Mouse (Mus musculus) forebrain, embryonic 11.5 days (tissue): ENCODE measurements around the gene Spaca3. TPM values are rescaled to one million over a fixed set of nuclear protein-coding genes. Genes with fewer than 3 reads are reported as not detected.

Experiments used
- ATAC-seq: fragments of 200-750 bp; cut with Nextera tagmentation; replicated peaks from 2 replicates; pipeline ENCODE4 v1.8.0; 2017; ENCODE audit warnings: moderate TSS enrichment; ENCODE audit not compliant: low FRiP score
- DNase-seq: peaks from one replicate; pipeline ENCODE4 v3.0.0-alpha.2; 2017; ENCODE audit warnings: low spot score
- H3K27ac ChIP-seq: fragments of 300-500 bp; sonication (generic); 2 replicates; pipeline ENCODE4 v1.5.1; 2014; ENCODE audit warnings: low read depth, low read length
- H3K27me3 ChIP-seq: fragments of 300-500 bp; sonication (generic); 2 replicates; pipeline ENCODE4 v1.6.1; 2014; ENCODE audit warnings: mild to moderate bottlenecking, low read length, mixed read lengths; ENCODE audit not compliant: control insufficient read depth, insufficient read depth
- H3K36me3 ChIP-seq: fragments of 300-500 bp; sonication (generic); 2 replicates; pipeline ENCODE4 v1.6.1; 2014; ENCODE audit warnings: mild to moderate bottlenecking, low read length, moderate library complexity, mixed read lengths; ENCODE audit not compliant: control insufficient read depth, insufficient read depth
- H3K4me1 ChIP-seq: fragments of 300-500 bp; sonication (generic); replicated peaks from 2 replicates; pipeline ENCODE4 v1.6.1; 2014; ENCODE audit warnings: low read length, mixed read lengths; ENCODE audit not compliant: control insufficient read depth, insufficient read depth
- H3K4me2 ChIP-seq: fragments of 300-500 bp; sonication (generic); 2 replicates; pipeline ENCODE4 v1.6.1; 2014; ENCODE audit warnings: low read depth, mild to moderate bottlenecking, low read length, moderate library complexity, mixed read lengths; ENCODE audit not compliant: severe bottlenecking
- H3K4me3 ChIP-seq: fragments of 300-500 bp; sonication (generic); 2 replicates; pipeline ENCODE4 v1.5.1; 2014; ENCODE audit warnings: low read depth, low read length
- H3K9ac ChIP-seq: fragments of 300-500 bp; sonication (generic); 2 replicates; pipeline ENCODE4 v1.6.1; 2014; ENCODE audit warnings: low read length
- H3K9me3 ChIP-seq: fragments of 300-500 bp; sonication (generic); 2 replicates; pipeline ENCODE4 v1.6.1; 2016; ENCODE audit warnings: low read length, mixed read lengths; ENCODE audit not compliant: control insufficient read depth
- WGBS: fragments of 180-500 bp; shearing (Covaris S2); extraction: QIAGEN DNeasy Blood & Tissue Kit; methylation state at CpG from one replicate; pipeline ENCODE4 v1.1.7; 2014; 5-methylcytosine and 5-hydroxymethylcytosine counted together
- polyA plus RNA-seq: library from polyadenylated mRNA; unstranded; fragments of >200 nt; fragmentation: Nextera tagmentation; extraction: Ambion mirVana; gene quantifications from 2 replicates; pipeline ENCODE4 v1.2.1, GENCODE M21; 2014

Spaca3 gene
- not detected in 2 replicates for polyA plus RNA-seq

GRCm38 (mm10) chr11:80858065-80858464 is at the start of gene Spaca3:
Gene Spaca3, plus strand, starts transcription at chr11:80858365.
- H3K4me1 ChIP-seq, result no peaks in the 10 kb centered on the region
- H3K4me3 ChIP-seq, result no peak within 1 kb of the TSS
- H3K9me3 ChIP-seq, result no peaks in the 10 kb centered on the region
- H3K9ac ChIP-seq, result no peak within 1 kb of the TSS
- no peak within 1 kb of the TSS for H3K4me2 ChIP-seq
- ATAC-seq (no peak), DNase-seq (no peak)
- no peaks in the 10 kb centered on the region for H3K36me3 ChIP-seq
- no peak within 1 kb of the TSS for H3K27ac ChIP-seq
- no peaks in the 10 kb centered on the region for H3K27me3 ChIP-seq
- WGBS, result 78% methylated on average over 10 of the region's 10 CpGs

GRCm38 (mm10) chr11:80808551-80809070 is 49.6 kb upstream of the Spaca3 start:
- Histone ChIP-seq H3K9me3 (no peaks in the 10 kb centered on the region), H3K27ac (no peak overlapping the region), H3K9ac (no peak overlapping the region), H3K4me3 (no peak overlapping the region), H3K27me3 (no peaks in the 10 kb centered on the region), H3K4me1 (peaks cover 8% of the 10 kb centered on the region), H3K4me2 (no peak overlapping the region), H3K36me3 (no peaks in the 10 kb centered on the region)
- no peak for ATAC-seq
- WGBS, result 67% methylated on average over 6 of the region's 6 CpGs
- DNase-seq, result no peak

GRCm38 (mm10) chr11:80809666-80809992 is 48.5 kb upstream of the Spaca3 start:
- Histone ChIP-seq H3K9me3 (no peaks in the 10 kb centered on the region), H3K4me1 (peaks cover 8% of the 10 kb centered on the region), H3K27me3 (no peaks in the 10 kb centered on the region), H3K9ac (peak overlapping the region; percentile 92), H3K4me2 (peak overlapping the region; percentile 90), H3K27ac (peak overlapping the region; percentile 66; the same call in 1 of the 2 replicates), H3K4me3 (peak overlapping the region; percentile 54), H3K36me3 (no peaks in the 10 kb centered on the region)
- DNase-seq (no peak), ATAC-seq (peak; percentile 29; the same call in 1 of the 2 replicates)
- 49% methylated on average over 6 of the region's 6 CpGs for WGBS

- H3K27me3 ChIP-seq, result no peaks in the 10 kb centered on the region
- peaks cover under 1% of the 10 kb centered on the region; the same call in 1 of the 2 replicates for H3K36me3 ChIP-seq
- H3K9ac ChIP-seq, result peak within 1 kb of the TSS; percentile 92
- peak; percentile 79 for ATAC-seq
- DNase-seq, result peak; percentile 83
- under 1% methylated on average over 41 of the region's 54 CpGs for WGBS
- no peaks in the 10 kb centered on the region for H3K9me3 ChIP-seq
- H3K27ac ChIP-seq, result peak within 1 kb of the TSS; percentile 66
- H3K4me3 ChIP-seq, result peak within 1 kb of the TSS; percentile 54
- H3K4me2 ChIP-seq, result peak within 1 kb of the TSS; percentile 90
- H3K4me1 ChIP-seq, result peaks cover 8% of the 10 kb centered on the region
Observed at GRCm38 (mm10) chr11:80809993-80810821, 48.0 kb upstream of the Spaca3 start, which contains the start of gene Tmem98. Gene Tmem98, plus strand, starts transcription at chr11:80810175.

- WGBS, result 25% methylated on average over 5 of the region's 5 CpGs
- DNase-seq (no peak), ATAC-seq (no peak)
- Histone ChIP-seq H3K4me1 (peaks cover 8% of the 10 kb centered on the region), H3K27ac (no peak overlapping the region), H3K4me3 (peak overlapping the region; percentile 54), H3K9ac (peak overlapping the region; percentile 92), H3K4me2 (peak overlapping the region; percentile 90), H3K27me3 (no peaks in the 10 kb centered on the region), H3K36me3 (peaks cover 4% of the 10 kb centered on the region; the same call in 1 of the 2 replicates), H3K9me3 (no peaks in the 10 kb centered on the region)
Observed at GRCm38 (mm10) chr11:80811156-80811555, 47.0 kb upstream of the Spaca3 start.

- no peak for DNase-seq
- no peaks in the 10 kb centered on the region for H3K9me3 ChIP-seq
- H3K4me2 ChIP-seq, result no peak overlapping the region
- H3K27ac ChIP-seq, result no peak overlapping the region
- ATAC-seq, result no peak
- 89% methylated on average over 7 of the region's 7 CpGs for WGBS
- no peaks in the 10 kb centered on the region for H3K27me3 ChIP-seq
- no peak overlapping the region for H3K4me3 ChIP-seq
- H3K9ac ChIP-seq, result no peak overlapping the region
- H3K4me1 ChIP-seq, result peaks cover 7% of the 10 kb centered on the region
- H3K36me3 ChIP-seq, result peaks cover 4% of the 10 kb centered on the region; the same call in 1 of the 2 replicates
Observed at GRCm38 (mm10) chr11:80815354-80815753, 42.8 kb upstream of the Spaca3 start.

- 0 out of 2 replicates have a peak, but pooled peaks have one; percentile 39 for ATAC-seq
- H3K27ac ChIP-seq, result no peak overlapping the region
Observed at GRCm38 (mm10) chr11:80818060-80818697, 40.0 kb upstream of the Spaca3 start.

GRCm38 (mm10) chr11:80820085-80820484 is 38.1 kb upstream of the Spaca3 start:
- H3K4me3 ChIP-seq, result no peak overlapping the region
- WGBS, result 91% methylated on average over 3 of the region's 3 CpGs
- ATAC-seq (no peak), DNase-seq (no peak)
- H3K36me3 ChIP-seq, result peaks cover 4% of the 10 kb centered on the region; the same call in 1 of the 2 replicates
- H3K27me3 ChIP-seq, result no peaks in the 10 kb centered on the region
- no peak overlapping the region for H3K27ac ChIP-seq
- H3K4me1 ChIP-seq, result 0 out of 2 replicates have a peak, but pooled peaks cover 2% of the 10 kb centered on the region
- no peak overlapping the region for H3K9ac ChIP-seq
- no peak overlapping the region for H3K4me2 ChIP-seq
- no peaks in the 10 kb centered on the region for H3K9me3 ChIP-seq

More at GRCm38 (mm10) chr11:80818060-80818697, 40.0 kb upstream of the Spaca3 start:
- H3K4me1 ChIP-seq, result 0 out of 2 replicates have a peak, but pooled peaks cover 2% of the 10 kb centered on the region
- no peak overlapping the region for H3K4me2 ChIP-seq
- H3K27me3 ChIP-seq, result no peaks in the 10 kb centered on the region
- WGBS, result 36% methylated on average over 11 of the region's 11 CpGs
- peaks cover 4% of the 10 kb centered on the region; the same call in 1 of the 2 replicates for H3K36me3 ChIP-seq
- H3K4me3 ChIP-seq, result no peak overlapping the region
- DNase-seq, result peak; percentile 81
- H3K9me3 ChIP-seq, result no peaks in the 10 kb centered on the region
- H3K9ac ChIP-seq, result no peak overlapping the region
